ENCODE assay signal across 20 mouse cellular contexts in genomic region chr11:119687966-119688365, GRCm38 (mm10).
DNase-seq lines count a peak whose midpoint lies in the region; ATAC-seq and TF ChIP-seq lines count a peak whose summit lies in the region.
"Had no signal": no experiment of that assay in that cellular context is flagged by ENCODE, and none has a peak within 500 bp of the region (broad histone marks: within the 10 kb centered on the region; RNA-seq: fewer than 3 reads in every experiment).

No protein-coding gene starts in this region.

- H3K27me3 ChIP-seq in cerebellum, adult 2 months (ENCODE audit: control insufficient read depth, insufficient read depth, low read length), result no peaks in the 10 kb centered on the region
- H3K27me3 ChIP-seq in lung, embryonic 16.5 days (ENCODE audit: control insufficient read depth, insufficient read depth, low read depth, low read length), result no peaks in the 10 kb centered on the region
- H3K27me3 ChIP-seq: neural tube, embryonic 15.5 days; stomach, embryonic 15.5 days had no signal

- no peak overlapping the region for H3K4me2 ChIP-seq in lung, embryonic 16.5 days (ENCODE audit: low read depth, low read length)
- H3K4me2 ChIP-seq: heart, embryonic 11.5 days; liver, embryonic 11.5 days; neural tube, embryonic 15.5 days; stomach, embryonic 15.5 days had no signal

- peaks cover 54% of the 10 kb centered on the region for H3K4me1 ChIP-seq in cerebellum, adult 2 months (ENCODE audit: control insufficient read depth, insufficient read depth, low read length)
- peaks cover 22% of the 10 kb centered on the region for H3K4me1 ChIP-seq in lung, embryonic 16.5 days (replicated peaks; ENCODE audit: control insufficient read depth, insufficient read depth, low read length)

- H3K27ac ChIP-seq in cerebellum, adult 2 months (ENCODE audit: insufficient read depth, low read length), result no peak overlapping the region
- H3K27ac ChIP-seq in lung, embryonic 16.5 days (ENCODE audit: low read length), result no peak overlapping the region
- H3K27ac ChIP-seq: forebrain, embryonic 10.5 days; neural tube, embryonic 15.5 days; stomach, embryonic 15.5 days had no signal

- no peak for TF ChIP-seq CTCF in cerebellum, adult 2 months (IDR thresholded peaks at IDR 0.05; ENCODE audit: borderline replicate concordance, insufficient read depth, low read depth, low read length)

- peak; percentile 46 for DNase-seq in adrenal gland, adult 2 months
- DNase-seq in adrenal gland, adult 8-10 months, result no peak
- peak; percentile 33 to 40 for DNase-seq in cerebellum, postnatal 36 days
- DNase-seq in cerebellum, adult 2 months, result no peak
- no peak for DNase-seq in lung, adult 18-20 months
- DNase-seq in thymus, postnatal 14 days, result no peak
- no peak for DNase-seq in right cerebral cortex, postnatal 36 days (ENCODE audit: low spot score in 2 of 2)
- DNase-seq: heart, postnatal 10 days; kidney, adult 2 months; kidney, postnatal 25 days; thymus, adult 18-20 months had no signal

- no peak overlapping the region for H3K9ac ChIP-seq in lung, embryonic 16.5 days (ENCODE audit: low read length)
- H3K9ac ChIP-seq: neural tube, embryonic 15.5 days; stomach, embryonic 15.5 days had no signal

- H3K36me3 ChIP-seq in lung, embryonic 16.5 days (ENCODE audit: control insufficient read depth, insufficient read depth, low read length), result no peaks in the 10 kb centered on the region
- H3K36me3 ChIP-seq: neural tube, embryonic 15.5 days; stomach, embryonic 15.5 days had no signal

- TF ChIP-seq POLR2A in cerebellum, adult 2 months (IDR thresholded peaks at IDR 0.05; ENCODE audit: borderline replicate concordance, insufficient read depth, low read length), result no peak

- peak; percentile 40; the same call in 1 of the 2 replicates for ATAC-seq in lung, embryonic 16.5 days (ENCODE audit: low read depth)
- ATAC-seq: activated CD4-positive, CD25-positive, alpha-beta regulatory T cell, adult 4 months; inflammation-experienced regulatory T-cells, adult 6 months; midbrain, embryonic 16.5 days had no signal

- no peak overlapping the region for H3K4me3 ChIP-seq in cerebellum, adult 2 months (replicated peaks; ENCODE audit: insufficient read depth, low read depth, low read length)
- no peak overlapping the region for H3K4me3 ChIP-seq in lung, embryonic 16.5 days (ENCODE audit: low read length)
- H3K4me3 ChIP-seq: forebrain, embryonic 10.5 days; neural tube, embryonic 15.5 days; stomach, embryonic 15.5 days had no signal

- H3K9me3 ChIP-seq in lung, embryonic 16.5 days (ENCODE audit: control insufficient read depth, low read length), result no peaks in the 10 kb centered on the region
- H3K9me3 ChIP-seq: forebrain, embryonic 10.5 days; neural tube, embryonic 15.5 days; stomach, embryonic 15.5 days had no signal

Comparison
In these comparisons a context has a peak if more than half of its experiments do, and no peak if none do; other contexts are left out.
1. DNase-seq: peak in adrenal gland, adult 2 months (single experiment) and cerebellum, postnatal 36 days (2 of 2); none in adrenal gland, adult 8-10 months (single experiment), cerebellum, adult 2 months (0 of 2), lung, adult 18-20 months (0 of 2), thymus, postnatal 14 days (single experiment) and right cerebral cortex, postnatal 36 days (0 of 2).